Mouse (Mus musculus): ENCODE measurements at regions not wholly inside any gene's neighbourhood (a gene's known extent, or its start where the extent isn't known, plus 50 kb on each side); places are given as distances from the start of the nearest gene placed in this dataset.

DNA sequence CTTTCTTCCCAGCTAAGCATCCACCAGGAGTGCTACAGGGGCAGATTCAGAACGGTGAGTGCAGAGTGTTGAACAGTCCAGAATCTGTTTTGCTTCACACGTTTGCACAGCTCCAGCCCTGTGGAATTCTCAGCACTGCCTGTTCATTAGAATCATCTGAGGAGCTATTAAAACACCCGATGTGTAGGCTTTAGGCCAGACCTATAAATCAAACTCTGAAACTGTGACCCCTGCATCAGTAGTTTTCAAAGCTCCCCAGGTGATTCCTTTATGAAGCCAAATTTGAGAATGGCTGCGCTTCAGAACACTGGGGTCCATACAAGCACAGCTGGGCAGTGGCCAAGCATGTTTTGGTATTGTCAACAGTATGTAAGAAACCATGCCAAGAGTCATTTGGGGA, 94.1 kb upstream of the Vgll3 start:
- TF ChIP-seq CTCF (IDR thresholded peaks at IDR 0.05; ENCODE audit: extremely low read depth, insufficient read length, insufficient replicate concordance, low read depth, low read length): no peak
- TF ChIP-seq POLR2A (IDR thresholded peaks at IDR 0.05; ENCODE audit: low read depth, low read length): no peak

All from small intestine, adult 2 months (tissue).